ENCODE assay signal across 8 mouse cellular contexts in genomic region chr19:5433951-5434350, GRCm38 (mm10). TPM values are rescaled to one million over a fixed set of nuclear protein-coding genes. Genes with fewer than 3 reads are reported as not detected.
A peak's percentile ranks its signal among the peaks of the same experiment; 100 is the strongest.
DNase-seq lines count a peak whose midpoint lies in the region; ATAC-seq and TF ChIP-seq lines count a peak whose summit lies in the region.

No protein-coding gene starts in this region.

- no peak for TF ChIP-seq CTCF in intestine, postnatal 0 days (IDR thresholded peaks at IDR 0.05; ENCODE audit: low read depth)

- WGBS in forebrain, embryonic 12.5 days = 68% methylated on average over 7 of the region's 7 CpGs
- 75% methylated on average over 7 of the region's 7 CpGs for WGBS in forebrain, embryonic 14.5 days
- WGBS in lung, embryonic 16.5 days = 53% methylated on average over 7 of the region's 7 CpGs
- WGBS in intestine, postnatal 0 days = 62% methylated on average over 7 of the region's 7 CpGs
- 75% methylated on average over 7 of the region's 7 CpGs for WGBS in neural tube, embryonic 15.5 days

- H3K4me3 ChIP-seq in forebrain, embryonic 12.5 days (replicated peaks) = no peak overlapping the region
- no peak overlapping the region for H3K4me3 ChIP-seq in forebrain, embryonic 14.5 days (ENCODE audit: low read depth, low read length)
- H3K4me3 ChIP-seq in lung, embryonic 16.5 days (ENCODE audit: low read length) = peak overlapping the region; percentile 39
- H3K4me3 ChIP-seq in intestine, postnatal 0 days (ENCODE audit: low read depth, low read length) = no peak overlapping the region
- no peak overlapping the region for H3K4me3 ChIP-seq in neural tube, embryonic 15.5 days (replicated peaks)

- H3K9ac ChIP-seq in forebrain, embryonic 12.5 days = peak overlapping the region; percentile 2; the same call in 1 of the 2 replicates
- no peak overlapping the region for H3K9ac ChIP-seq in forebrain, embryonic 14.5 days (ENCODE audit: low read length)
- H3K9ac ChIP-seq in lung, embryonic 16.5 days (ENCODE audit: low read length) = peak overlapping the region; percentile 58
- H3K9ac ChIP-seq in intestine, postnatal 0 days (ENCODE audit: low read depth, low read length) = no peak overlapping the region
- H3K9ac ChIP-seq in neural tube, embryonic 15.5 days (replicated peaks) = peak overlapping the region; percentile 15; the same call in 1 of the 2 replicates

- DNase-seq in forebrain, embryonic 14.5 days (ENCODE audit: low spot score) = no peak
- DNase-seq in lung, postnatal 10 days = no peak
- no peak for DNase-seq in frontal cortex, postnatal 10 days (ENCODE audit: low spot score in 2 of 2)
- DNase-seq in yolk sac, embryonic 10.5 days (ENCODE audit: low spot score) = no peak

- H3K9me3 ChIP-seq in forebrain, embryonic 12.5 days = no peaks in the 10 kb centered on the region
- no peaks in the 10 kb centered on the region for H3K9me3 ChIP-seq in forebrain, embryonic 14.5 days (replicated peaks; ENCODE audit: control insufficient read depth, low read length)
- H3K9me3 ChIP-seq in lung, embryonic 16.5 days (ENCODE audit: control insufficient read depth, low read length) = no peaks in the 10 kb centered on the region
- H3K9me3 ChIP-seq in intestine, postnatal 0 days (ENCODE audit: control insufficient read depth) = no peaks in the 10 kb centered on the region
- no peaks in the 10 kb centered on the region for H3K9me3 ChIP-seq in neural tube, embryonic 15.5 days (replicated peaks)

- no peak overlapping the region for H3K4me2 ChIP-seq in forebrain, embryonic 12.5 days
- no peak overlapping the region for H3K4me2 ChIP-seq in forebrain, embryonic 14.5 days (ENCODE audit: low read length)
- H3K4me2 ChIP-seq in lung, embryonic 16.5 days (ENCODE audit: low read depth, low read length) = peak overlapping the region; percentile 64
- peak overlapping the region; percentile 75; the same call in 1 of the 2 replicates for H3K4me2 ChIP-seq in intestine, postnatal 0 days (replicated peaks; ENCODE audit: low read depth)
- peak overlapping the region; percentile 58 for H3K4me2 ChIP-seq in neural tube, embryonic 15.5 days

- H3K27ac ChIP-seq in forebrain, embryonic 12.5 days = no peak overlapping the region
- no peak overlapping the region for H3K27ac ChIP-seq in forebrain, embryonic 14.5 days (ENCODE audit: low read depth, low read length)
- H3K27ac ChIP-seq in lung, embryonic 16.5 days (ENCODE audit: low read length) = peak overlapping the region; percentile 77
- H3K27ac ChIP-seq in intestine, postnatal 0 days (ENCODE audit: low read depth, low read length) = no peak overlapping the region
- peak overlapping the region; percentile 60; the same call in 1 of the 2 replicates for H3K27ac ChIP-seq in neural tube, embryonic 15.5 days (replicated peaks)

- no peak for ATAC-seq in forebrain, embryonic 12.5 days (ENCODE audit: low FRiP score)
- no peak for ATAC-seq in forebrain, embryonic 14.5 days
- ATAC-seq in lung, embryonic 16.5 days (ENCODE audit: low read depth) = no peak
- ATAC-seq in intestine, postnatal 0 days = no peak
- no peak for ATAC-seq in neural tube, embryonic 15.5 days (ENCODE audit: low FRiP score)

- peaks cover 18% of the 10 kb centered on the region; the same call in 1 of the 2 replicates for H3K27me3 ChIP-seq in forebrain, embryonic 12.5 days
- no peaks in the 10 kb centered on the region for H3K27me3 ChIP-seq in forebrain, embryonic 14.5 days (replicated peaks; ENCODE audit: control insufficient read depth, insufficient read depth, low read length)
- no peaks in the 10 kb centered on the region for H3K27me3 ChIP-seq in lung, embryonic 16.5 days (ENCODE audit: control insufficient read depth, insufficient read depth, low read depth, low read length)
- H3K27me3 ChIP-seq in intestine, postnatal 0 days (replicated peaks; ENCODE audit: control insufficient read depth, insufficient read depth, low read length) = no peaks in the 10 kb centered on the region
- no peaks in the 10 kb centered on the region; the same call in 1 of the 2 replicates for H3K27me3 ChIP-seq in neural tube, embryonic 15.5 days (replicated peaks)

- H3K36me3 ChIP-seq in forebrain, embryonic 12.5 days (replicated peaks) = no peaks in the 10 kb centered on the region
- no peaks in the 10 kb centered on the region for H3K36me3 ChIP-seq in forebrain, embryonic 14.5 days (ENCODE audit: control insufficient read depth, insufficient read depth, low read length)
- no peaks in the 10 kb centered on the region for H3K36me3 ChIP-seq in lung, embryonic 16.5 days (ENCODE audit: control insufficient read depth, insufficient read depth, low read length)
- H3K36me3 ChIP-seq in intestine, postnatal 0 days (ENCODE audit: control insufficient read depth, insufficient read depth) = no peaks in the 10 kb centered on the region
- H3K36me3 ChIP-seq in neural tube, embryonic 15.5 days = no peaks in the 10 kb centered on the region

- H3K4me1 ChIP-seq in forebrain, embryonic 12.5 days = peaks cover 12% of the 10 kb centered on the region
- peaks cover 7% of the 10 kb centered on the region; the same call in 1 of the 2 replicates for H3K4me1 ChIP-seq in forebrain, embryonic 14.5 days (ENCODE audit: control insufficient read depth, insufficient read depth, low read length)
- peaks cover 17% of the 10 kb centered on the region for H3K4me1 ChIP-seq in lung, embryonic 16.5 days (replicated peaks; ENCODE audit: control insufficient read depth, insufficient read depth, low read length)
- 0 out of 2 replicates have a peak, but pooled peaks cover 5% of the 10 kb centered on the region for H3K4me1 ChIP-seq in intestine, postnatal 0 days (replicated peaks; ENCODE audit: control insufficient read depth, insufficient read depth, low read length)
- peaks cover 15% of the 10 kb centered on the region for H3K4me1 ChIP-seq in neural tube, embryonic 15.5 days

RNA-seq across cellular contexts. Expression of gene AI837181, which starts 9.0 kb away (rescaled TPM):
- polyA plus RNA-seq in forebrain, embryonic 12.5 days (2016; fragmentation: Nextera tagmentation; extraction: Ambion mirVana) = 48.3 and 50.8 TPM in 2 replicates
- 36.7 and 46.9 TPM in 2 replicates for polyA plus RNA-seq in forebrain, embryonic 14.5 days (2014; fragmentation: Nextera tagmentation; extraction: Ambion mirVana)
- 20.7 and 28.3 TPM in 2 replicates for polyA plus RNA-seq in lung, embryonic 16.5 days (2015; fragmentation: Nextera tagmentation; extraction: Ambion mirVana)
- 33.0 and 34.2 TPM in 2 replicates for polyA plus RNA-seq in intestine, postnatal 0 days (2015; fragmentation: Nextera tagmentation; extraction: Ambion mirVana)
- 84.7 and 87.3 TPM in 2 replicates for polyA plus RNA-seq in neural tube, embryonic 15.5 days (2015; fragmentation: Nextera tagmentation; extraction: Ambion mirVana)

RNA-seq across cellular contexts. Expression of gene Drap1, which starts 9.2 kb away (rescaled TPM):
- 257 and 260 TPM in 2 replicates for polyA plus RNA-seq in forebrain, embryonic 12.5 days (2016; fragmentation: Nextera tagmentation; extraction: Ambion mirVana)
- 255 and 263 TPM in 2 replicates for polyA plus RNA-seq in forebrain, embryonic 14.5 days (2014; fragmentation: Nextera tagmentation; extraction: Ambion mirVana)
- polyA plus RNA-seq in lung, embryonic 16.5 days (2015; fragmentation: Nextera tagmentation; extraction: Ambion mirVana) = 263 and 265 TPM in 2 replicates
- 136 and 137 TPM in 2 replicates for polyA plus RNA-seq in intestine, postnatal 0 days (2015; fragmentation: Nextera tagmentation; extraction: Ambion mirVana)
- polyA plus RNA-seq in neural tube, embryonic 15.5 days (2015; fragmentation: Nextera tagmentation; extraction: Ambion mirVana) = 300 and 329 TPM in 2 replicates

RNA-seq across cellular contexts. Expression of gene Fosl1, which starts 13.4 kb away (rescaled TPM):
- polyA plus RNA-seq in forebrain, embryonic 12.5 days (2016; fragmentation: Nextera tagmentation; extraction: Ambion mirVana) = not detected in 2 replicates
- polyA plus RNA-seq in forebrain, embryonic 14.5 days (2014; fragmentation: Nextera tagmentation; extraction: Ambion mirVana) = not detected in 2 replicates
- not detected in 2 replicates for polyA plus RNA-seq in lung, embryonic 16.5 days (2015; fragmentation: Nextera tagmentation; extraction: Ambion mirVana)
- polyA plus RNA-seq in intestine, postnatal 0 days (2015; fragmentation: Nextera tagmentation; extraction: Ambion mirVana) = not detected in 2 replicates
- 0.45 TPM in 1 of 2 replicates, not detected in the other for polyA plus RNA-seq in neural tube, embryonic 15.5 days (2015; fragmentation: Nextera tagmentation; extraction: Ambion mirVana)

RNA-seq across cellular contexts. Expression of gene Ccdc85b, which starts 23.7 kb away (rescaled TPM):
- polyA plus RNA-seq in forebrain, embryonic 12.5 days (2016; fragmentation: Nextera tagmentation; extraction: Ambion mirVana) = 8.0 and 9.0 TPM in 2 replicates
- 5.9 and 6.4 TPM in 2 replicates for polyA plus RNA-seq in forebrain, embryonic 14.5 days (2014; fragmentation: Nextera tagmentation; extraction: Ambion mirVana)
- 7.5 and 7.7 TPM in 2 replicates for polyA plus RNA-seq in lung, embryonic 16.5 days (2015; fragmentation: Nextera tagmentation; extraction: Ambion mirVana)
- 7.3 and 7.5 TPM in 2 replicates for polyA plus RNA-seq in intestine, postnatal 0 days (2015; fragmentation: Nextera tagmentation; extraction: Ambion mirVana)
- 12.6 and 15.0 TPM in 2 replicates for polyA plus RNA-seq in neural tube, embryonic 15.5 days (2015; fragmentation: Nextera tagmentation; extraction: Ambion mirVana)

RNA-seq across cellular contexts. Expression of gene Fibp, which starts 26.5 kb away (rescaled TPM):
- 122 and 128 TPM in 2 replicates for polyA plus RNA-seq in forebrain, embryonic 12.5 days (2016; fragmentation: Nextera tagmentation; extraction: Ambion mirVana)
- polyA plus RNA-seq in forebrain, embryonic 14.5 days (2014; fragmentation: Nextera tagmentation; extraction: Ambion mirVana) = 153 and 167 TPM in 2 replicates
- 111 and 119 TPM in 2 replicates for polyA plus RNA-seq in lung, embryonic 16.5 days (2015; fragmentation: Nextera tagmentation; extraction: Ambion mirVana)
- polyA plus RNA-seq in intestine, postnatal 0 days (2015; fragmentation: Nextera tagmentation; extraction: Ambion mirVana) = 116 and 130 TPM in 2 replicates
- polyA plus RNA-seq in neural tube, embryonic 15.5 days (2015; fragmentation: Nextera tagmentation; extraction: Ambion mirVana) = 151 and 154 TPM in 2 replicates

Comparison
In these comparisons a context has a peak if more than half of its experiments do, and no peak if none do; other contexts are left out.
1. H3K9ac ChIP-seq: peak in forebrain, embryonic 12.5 days (single experiment), lung, embryonic 16.5 days (single experiment) and neural tube, embryonic 15.5 days (single experiment); none in forebrain, embryonic 14.5 days (single experiment) and intestine, postnatal 0 days (single experiment).
2. H3K27ac ChIP-seq: peak in lung, embryonic 16.5 days (single experiment) and neural tube, embryonic 15.5 days (single experiment); none in forebrain, embryonic 12.5 days (single experiment), forebrain, embryonic 14.5 days (single experiment) and intestine, postnatal 0 days (single experiment).
3. H3K4me2 ChIP-seq: peak in lung, embryonic 16.5 days (single experiment), intestine, postnatal 0 days (single experiment) and neural tube, embryonic 15.5 days (single experiment); none in forebrain, embryonic 12.5 days (single experiment) and forebrain, embryonic 14.5 days (single experiment).